Mouse (Mus musculus) erythroblast, embryonic 14.5 days (primary cell): Measurements from ENCODE around the gene Mrpl22. TPM values are rescaled to one million over a fixed set of nuclear protein-coding genes. Genes with fewer than 3 reads are reported as not detected.
"Not testable (repeated sequence)": the region's sequence is repeated elsewhere in the genome, so short reads cannot be mapped to it uniquely, and the experiment has no call there.

Experiments
- H3K27me3 ChIP-seq: 2 replicates; pipeline ENCODE4 v1.6.1; 2012; ENCODE audit warnings: inconsistent platforms; ENCODE audit not compliant: control insufficient read depth
- H3K36me3 ChIP-seq: 2 replicates; pipeline ENCODE4 v1.6.1; 2012; ENCODE audit warnings: mild to moderate bottlenecking, inconsistent platforms; ENCODE audit not compliant: control insufficient read depth
- H3K4me1 ChIP-seq: 2 replicates; pipeline ENCODE4 v1.6.1; 2012; ENCODE audit warnings: inconsistent platforms; ENCODE audit not compliant: control insufficient read depth
- H3K4me3 ChIP-seq: replicated peaks from 2 replicates; pipeline ENCODE3; 2012; ENCODE audit warnings: moderate library complexity, mild to moderate bottlenecking, inconsistent platforms
- H3K9me3 ChIP-seq: 2 replicates; pipeline ENCODE4 v1.6.1; 2012; ENCODE audit warnings: low read length, inconsistent platforms, mixed read lengths; ENCODE audit not compliant: control insufficient read depth
- GATA1 ChIP-seq: IDR thresholded peaks from 2 replicates; pipeline ENCODE4 v1.6.1; 2012; ENCODE audit warnings: low read length, inconsistent platforms, mixed read lengths
- TAL1 ChIP-seq: IDR thresholded peaks from 3 replicates; pipeline ENCODE4 v1.6.1; 2012; ENCODE audit warnings: low read length, inconsistent platforms, mixed read lengths
- polyA plus RNA-seq: library from polyadenylated mRNA; stranded (reverse); fragments of >175 nt; gene quantifications from 2 replicates; pipeline ENCODE4 v1.2.3, GENCODE M21; 2012

Mrpl22 gene
- polyA plus RNA-seq, 1 experiment, result 2.0 TPM

- no peaks in the 10 kb centered on the region; the same call in 1 of the 2 replicates for H3K27me3 ChIP-seq
- H3K36me3 ChIP-seq, result peaks cover 66% of the 10 kb centered on the region
- TF ChIP-seq TAL1 (no peak), GATA1 (no peak)
- H3K4me1 ChIP-seq, result peaks cover 87% of the 10 kb centered on the region
- peaks cover 12% of the 10 kb centered on the region for H3K9me3 ChIP-seq
- peak overlapping the region; percentile 88 for H3K4me3 ChIP-seq
Measured at GRCm38 (mm10) chr11:58214391-58215048, 43.1 kb downstream of the Mrpl22 start.

GRCm38 (mm10) chr11:58215049-58215430 lies 43.6 kb downstream of the Mrpl22 start:
- Histone ChIP-seq H3K4me1 (peaks cover 87% of the 10 kb centered on the region), H3K36me3 (peaks cover 68% of the 10 kb centered on the region), H3K4me3 (peak overlapping the region; percentile 69), H3K9me3 (peaks cover 15% of the 10 kb centered on the region)
- not testable (repeated sequence) for H3K27me3 ChIP-seq

- Histone ChIP-seq H3K4me1 (peaks cover 87% of the 10 kb centered on the region), H3K9me3 (peaks cover 16% of the 10 kb centered on the region), H3K27me3 (no peaks in the 10 kb centered on the region; the same call in 1 of the 2 replicates), H3K36me3 (peaks cover 72% of the 10 kb centered on the region), H3K4me3 (peak overlapping the region; percentile 69)
- TF ChIP-seq GATA1 (no peak), TAL1 (no peak)
Measured at GRCm38 (mm10) chr11:58215814-58216213, 44.4 kb downstream of the Mrpl22 start.

- Histone ChIP-seq H3K4me3 (peak overlapping the region; percentile 69), H3K36me3 (peaks cover 78% of the 10 kb centered on the region), H3K9me3 (peaks cover 16% of the 10 kb centered on the region), H3K27me3 (no peaks in the 10 kb centered on the region; the same call in 1 of the 2 replicates), H3K4me1 (peaks cover 87% of the 10 kb centered on the region)
- peak; percentile 41; the same call in 1 of the 2 replicates for TF ChIP-seq GATA1
- peak; percentile 64 for TF ChIP-seq TAL1
Measured at GRCm38 (mm10) chr11:58216823-58217222, 45.4 kb downstream of the Mrpl22 start.

- peaks cover 50% of the 10 kb centered on the region for H3K36me3 ChIP-seq
- no peaks in the 10 kb centered on the region; the same call in 1 of the 2 replicates for H3K27me3 ChIP-seq
- H3K9me3 ChIP-seq, result peaks cover 12% of the 10 kb centered on the region
- H3K4me1 ChIP-seq, result peaks cover 58% of the 10 kb centered on the region
- TF ChIP-seq GATA1, result no peak
- TF ChIP-seq TAL1, result no peak
- H3K4me3 ChIP-seq, result no peak overlapping the region
Measured at GRCm38 (mm10) chr11:58223751-58224150, 52.3 kb downstream of the Mrpl22 start.

GRCm38 (mm10) chr11:58224313-58224712 lies 52.9 kb downstream of the Mrpl22 start:
- H3K36me3 ChIP-seq, result peaks cover 44% of the 10 kb centered on the region
- peaks cover 6% of the 10 kb centered on the region for H3K9me3 ChIP-seq
- TF ChIP-seq TAL1 (no peak), GATA1 (no peak)
- no peak overlapping the region for H3K4me3 ChIP-seq
- H3K27me3 ChIP-seq, result no peaks in the 10 kb centered on the region; the same call in none of the 2 replicates
- peaks cover 52% of the 10 kb centered on the region for H3K4me1 ChIP-seq

- H3K9me3 ChIP-seq, H3K4me3 ChIP-seq, H3K27me3 ChIP-seq: not testable (repeated sequence)
- Histone ChIP-seq H3K4me1 (peaks cover 48% of the 10 kb centered on the region), H3K36me3 (peaks cover 39% of the 10 kb centered on the region)
Measured at GRCm38 (mm10) chr11:58224872-58225271, 53.4 kb downstream of the Mrpl22 start.

GRCm38 (mm10) chr11:58225655-58226054 lies 54.2 kb downstream of the Mrpl22 start:
- Histone ChIP-seq H3K27me3 (peaks cover 2% of the 10 kb centered on the region), H3K36me3 (peaks cover 31% of the 10 kb centered on the region), H3K9me3 (no peaks in the 10 kb centered on the region), H3K4me1 (peaks cover 41% of the 10 kb centered on the region), H3K4me3 (no peak overlapping the region)
- TF ChIP-seq GATA1, result no peak
- TF ChIP-seq TAL1, result no peak

- no peaks in the 10 kb centered on the region for H3K9me3 ChIP-seq
- H3K4me3 ChIP-seq, result no peak overlapping the region
- peaks cover 23% of the 10 kb centered on the region for H3K36me3 ChIP-seq
- peaks cover 5% of the 10 kb centered on the region for H3K27me3 ChIP-seq
- TF ChIP-seq GATA1 (no peak), TAL1 (no peak)
- H3K4me1 ChIP-seq, result peaks cover 33% of the 10 kb centered on the region
Measured at GRCm38 (mm10) chr11:58226425-58226824, 55.0 kb downstream of the Mrpl22 start.

GRCm38 (mm10) chr11:58228021-58228420 lies 56.6 kb downstream of the Mrpl22 start:
- not testable (repeated sequence) for H3K36me3 ChIP-seq, H3K9me3 ChIP-seq, H3K4me3 ChIP-seq
- Histone ChIP-seq H3K4me1 (peaks cover 23% of the 10 kb centered on the region), H3K27me3 (peaks cover 18% of the 10 kb centered on the region)

Other genes starting within 250 kb of the Mrpl22 start
- 31.7 and 32.8 TPM in 2 replicates for gene Larp1, start 162.6 kb upstream of the Mrpl22 start, polyA plus RNA-seq
- not detected in 2 replicates for gene Gm12248, start 78.5 kb upstream of the Mrpl22 start, polyA plus RNA-seq
- 0.36 and 0.37 TPM in 2 replicates for gene Cnot8, start 67.5 kb upstream of the Mrpl22 start, polyA plus RNA-seq
- 0.22 and 0.29 TPM in 2 replicates for gene Gemin5, start 3.1 kb upstream of the Mrpl22 start, polyA plus RNA-seq
- gene Igtp, start 27.9 kb downstream of the Mrpl22 start, polyA plus RNA-seq, result 2.2 and 2.7 TPM in 2 replicates
- 0.61 and 0.98 TPM in 2 replicates for gene Irgm2, start 28.0 kb downstream of the Mrpl22 start, polyA plus RNA-seq
- gene 4930438A08Rik, start 103.1 kb downstream of the Mrpl22 start, polyA plus RNA-seq, result not detected in 2 replicates
- 1.1 and 1.6 TPM in 2 replicates for gene Zfp692, start 135.4 kb downstream of the Mrpl22 start, polyA plus RNA-seq
- 1.8 and 2.6 TPM in 2 replicates for gene Zfp672, start 158.7 kb downstream of the Mrpl22 start, polyA plus RNA-seq
- gene Sh3bp5l, start 159.1 kb downstream of the Mrpl22 start, polyA plus RNA-seq, result 3.4 and 5.6 TPM in 2 replicates
- gene Lypd8, start 207.4 kb downstream of the Mrpl22 start, polyA plus RNA-seq, result not detected in 2 replicates
- not detected in 2 replicates for gene 1810065E05Rik, start 249.4 kb downstream of the Mrpl22 start, polyA plus RNA-seq